Mouse (Mus musculus): ENCODE data around the gene Izumo1. TPM values are rescaled to one million over a fixed set of nuclear protein-coding genes. Genes with fewer than 3 reads are reported as not detected.

The Izumo1 gene
- total RNA-seq, 2 experiments from 2014 or later = 0.34 TPM; not detected in 1

DNA sequence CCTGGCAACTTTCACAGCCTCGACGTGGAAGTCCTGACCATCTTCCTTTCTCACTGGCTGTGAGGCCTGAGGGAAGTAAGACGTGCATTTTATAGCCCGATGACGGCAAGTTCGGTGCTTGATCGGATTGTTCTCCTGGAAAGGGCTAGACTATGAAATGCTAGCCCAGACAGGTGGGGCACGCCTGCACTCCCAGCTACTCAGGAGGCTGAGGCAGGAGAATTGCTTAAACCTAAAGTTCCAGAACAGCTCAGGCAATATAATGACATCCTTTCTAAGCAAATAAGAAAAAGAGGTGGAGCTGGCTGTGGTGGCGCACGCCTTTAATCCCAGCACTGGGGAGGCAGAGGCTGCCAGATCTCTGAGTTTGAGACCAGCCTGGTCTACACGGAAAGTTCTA is 1.9 kb downstream of the Izumo1 start:
- intact Hi-C loops (cut with DNase I) = no loop called here
- TF ChIP-seq CTCF (IDR thresholded peaks at IDR 0.05) = no peak
- Histone ChIP-seq H3K4me3 (no peak overlapping the region), H3K27ac (no peak overlapping the region)
- DNase-seq (ENCODE audit: extremely low spot score in 1 of 2, low spot score in 2 of 2) = no peak

GRCm38 (mm10) chr7:45624718-45625117 is 3.1 kb downstream of the Izumo1 start:
- DNase-seq (ENCODE audit: extremely low spot score in 1 of 2, low spot score in 2 of 2) = no peak
- intact Hi-C loops (cut with DNase I) = no loop called here
- Histone ChIP-seq H3K4me3 (no peak overlapping the region), H3K27ac (no peak overlapping the region)
- no peak for TF ChIP-seq CTCF (IDR thresholded peaks at IDR 0.05)

DNA sequence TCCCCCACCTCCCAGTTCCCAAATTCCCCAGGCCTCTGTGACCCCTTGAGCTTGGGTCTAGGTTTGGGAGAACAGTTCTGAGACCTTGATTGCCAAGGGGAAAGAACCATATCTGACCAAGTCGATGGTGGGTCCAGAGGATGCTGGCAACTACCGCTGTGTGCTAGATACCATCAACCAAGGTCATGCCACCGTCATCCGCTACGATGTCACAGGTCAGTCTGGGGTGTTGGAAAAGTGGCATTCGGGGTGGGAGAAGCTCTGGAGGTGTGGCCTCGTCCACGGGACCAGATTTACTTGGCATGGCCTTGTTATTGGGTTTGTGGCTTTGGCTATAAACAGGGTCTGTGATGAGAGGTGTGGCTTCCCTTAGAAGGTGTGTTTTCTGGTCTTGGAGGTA is 3.9 kb downstream of the Izumo1 start:
- no peak overlapping the region for H3K4me3 ChIP-seq
- intact Hi-C loops (cut with DNase I) = no loop called here
- no peak for TF ChIP-seq CTCF (IDR thresholded peaks at IDR 0.05)
- DNase-seq (ENCODE audit: extremely low spot score in 1 of 2, low spot score in 2 of 2) = no peak
- no peak overlapping the region for H3K27ac ChIP-seq

DNA sequence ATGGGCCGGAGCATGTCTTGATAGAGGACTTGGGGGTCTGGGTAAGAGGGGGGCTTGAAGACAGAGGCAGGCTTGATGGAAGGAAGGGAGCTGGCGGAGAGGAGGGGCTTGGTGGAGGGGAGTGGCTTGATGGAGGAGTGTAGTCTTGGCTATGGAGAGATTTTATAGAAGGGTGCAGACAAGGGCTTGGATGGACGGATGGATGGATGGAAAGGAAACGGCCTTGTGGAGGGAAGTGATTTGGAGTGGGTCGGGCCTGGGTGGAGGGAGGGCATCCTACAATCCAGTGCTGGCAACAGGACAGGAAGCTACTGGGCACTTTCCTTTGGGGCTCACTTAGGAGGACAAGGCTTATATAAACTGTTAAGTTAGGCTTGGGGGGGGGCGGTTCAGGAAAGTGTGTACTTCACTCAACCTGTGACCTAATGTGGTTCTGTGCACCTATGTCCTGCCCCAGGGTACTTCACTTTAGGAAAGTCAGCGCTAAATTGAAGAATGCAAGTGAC is 5.0 kb downstream of the Izumo1 start:
- H3K4me3 ChIP-seq = no peak overlapping the region
- H3K27ac ChIP-seq = peak overlapping the region; percentile 21; the same call in 1 of the 2 replicates
- TF ChIP-seq CTCF (IDR thresholded peaks at IDR 0.05) = no peak
- intact Hi-C loops (cut with DNase I) = no loop called here
- no peak for DNase-seq (ENCODE audit: extremely low spot score in 1 of 2, low spot score in 2 of 2)

DNA sequence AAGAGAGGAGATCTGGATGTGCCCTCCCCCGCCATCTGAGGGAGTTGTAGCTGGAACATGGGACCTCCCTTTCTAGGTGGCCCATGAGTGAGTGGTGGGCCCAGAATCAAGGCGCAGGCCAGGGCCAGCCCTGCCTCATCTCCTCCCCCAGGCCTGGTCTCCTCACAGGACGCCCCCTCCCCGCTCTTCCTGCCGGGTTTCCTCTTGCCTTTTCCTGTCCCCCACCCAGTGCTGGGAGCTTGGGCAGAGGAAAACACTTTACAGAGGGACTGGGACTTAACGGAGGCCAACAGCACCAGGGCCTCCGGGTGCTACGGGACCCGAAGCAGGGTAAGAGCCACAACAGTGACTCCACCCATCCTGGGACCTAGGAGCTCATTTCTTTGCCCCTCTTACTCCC is 5.7 kb downstream of the Izumo1 start, which contains the start of gene Rasip1:
Gene Rasip1 (plus strand): TSS at position 228 of the 400 bp plus-strand sequence.
- intact Hi-C loops (cut with DNase I) = no loop called here
- Histone ChIP-seq H3K4me3 (peak within 1 kb of the TSS; percentile 46), H3K27ac (peak within 1 kb of the TSS; percentile 84)
- no peak for DNase-seq (ENCODE audit: extremely low spot score in 1 of 2, low spot score in 2 of 2)
- TF ChIP-seq CTCF (IDR thresholded peaks at IDR 0.05) = no peak

GRCm38 (mm10) chr7:45628364-45629294 is 7.0 kb downstream of the Izumo1 start:
- intact Hi-C loops (cut with DNase I) = no loop called here
- Histone ChIP-seq H3K4me3 (peak overlapping the region; percentile 46), H3K27ac (peak overlapping the region; percentile 84)
- DNase-seq (ENCODE audit: extremely low spot score in 1 of 2, low spot score in 2 of 2) = peak; percentile 87
- peak; percentile 93 for TF ChIP-seq CTCF (IDR thresholded peaks at IDR 0.05)

- intact Hi-C loops (cut with DNase I) = no loop called here
- no peak for TF ChIP-seq CTCF (IDR thresholded peaks at IDR 0.05)
- Histone ChIP-seq H3K27ac (no peak overlapping the region), H3K4me3 (no peak overlapping the region)
- DNase-seq (ENCODE audit: extremely low spot score in 1 of 2, low spot score in 2 of 2) = no peak
Measured at GRCm38 (mm10) chr7:45630064-45630907, 8.7 kb downstream of the Izumo1 start.

- DNase-seq (ENCODE audit: extremely low spot score in 1 of 2, low spot score in 2 of 2) = peak in 1 of 2 experiments; percentile 36
- intact Hi-C loops (cut with DNase I) = no loop called here
- Histone ChIP-seq H3K27ac (peak overlapping the region; percentile 64), H3K4me3 (peak overlapping the region; percentile 34)
- TF ChIP-seq CTCF (IDR thresholded peaks at IDR 0.05) = peak; percentile 44
Measured at GRCm38 (mm10) chr7:45632499-45632898, 10.9 kb downstream of the Izumo1 start.

DNA sequence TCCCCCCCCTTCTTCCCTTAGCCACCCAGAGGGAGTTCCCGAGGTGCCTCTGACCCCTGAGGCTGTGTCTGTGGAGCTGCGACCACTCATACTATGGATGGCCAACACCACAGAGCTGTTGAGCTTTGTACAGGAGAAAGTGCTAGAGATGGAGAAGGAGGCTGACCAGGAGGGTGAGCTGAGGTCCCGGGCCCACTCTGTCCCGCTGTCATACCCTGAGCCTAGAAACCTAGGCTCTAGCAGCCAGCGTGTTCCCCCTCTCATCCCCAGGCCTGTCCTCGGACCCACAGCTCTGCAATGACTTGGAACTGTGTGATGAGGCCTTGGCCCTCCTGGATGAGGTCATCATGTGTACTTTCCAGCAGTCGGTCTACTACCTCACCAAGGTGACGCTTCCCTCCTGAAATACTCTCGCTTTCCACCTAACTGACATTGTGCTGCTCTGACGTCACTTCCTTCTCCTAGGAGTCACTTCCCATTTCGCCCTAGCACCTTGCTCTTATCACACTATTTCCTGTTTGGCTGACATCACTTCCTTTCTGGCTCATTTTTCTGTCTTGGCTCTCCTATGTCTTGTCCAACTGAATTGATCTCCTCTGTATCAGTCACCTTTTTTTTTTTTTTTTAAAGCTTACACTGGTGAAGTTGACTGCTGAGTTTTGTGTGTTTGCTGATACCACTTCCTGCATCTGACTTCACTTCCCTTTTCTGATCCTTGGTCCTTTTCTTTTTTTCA is 13.5 kb downstream of the Izumo1 start:
- no peak overlapping the region for H3K27ac ChIP-seq
- intact Hi-C loops (cut with DNase I) = no loop called here
- TF ChIP-seq CTCF (IDR thresholded peaks at IDR 0.05) = no peak
- DNase-seq (ENCODE audit: extremely low spot score in 1 of 2, low spot score in 2 of 2) = no peak
- no peak overlapping the region for H3K4me3 ChIP-seq

- intact Hi-C loops (cut with DNase I) = no loop called here
- DNase-seq (ENCODE audit: extremely low spot score in 1 of 2, low spot score in 2 of 2) = no peak
- Histone ChIP-seq H3K4me3 (no peak overlapping the region), H3K27ac (no peak overlapping the region)
- TF ChIP-seq CTCF (IDR thresholded peaks at IDR 0.05) = no peak
Measured at GRCm38 (mm10) chr7:45635711-45636688, 14.4 kb downstream of the Izumo1 start.
